Mouse (Mus musculus): ENCODE data around the gene Alg14. TPM values are rescaled to one million over a fixed set of nuclear protein-coding genes. Genes with fewer than 3 reads are reported as not detected.

Gene Alg14
- polyA plus RNA-seq, 1 experiment from 2014 or later, result 35.7 TPM

- no peaks in the 10 kb centered on the region for H3K27me3 ChIP-seq (ENCODE audit: control insufficient read depth, insufficient read depth, low read length)
- no peak for ATAC-seq (ENCODE audit: low FRiP score, low TSS enrichment)
Measured at GRCm38 (mm10) chr3:121285219-121285618, 6.4 kb upstream of the Alg14 start.

DNA sequence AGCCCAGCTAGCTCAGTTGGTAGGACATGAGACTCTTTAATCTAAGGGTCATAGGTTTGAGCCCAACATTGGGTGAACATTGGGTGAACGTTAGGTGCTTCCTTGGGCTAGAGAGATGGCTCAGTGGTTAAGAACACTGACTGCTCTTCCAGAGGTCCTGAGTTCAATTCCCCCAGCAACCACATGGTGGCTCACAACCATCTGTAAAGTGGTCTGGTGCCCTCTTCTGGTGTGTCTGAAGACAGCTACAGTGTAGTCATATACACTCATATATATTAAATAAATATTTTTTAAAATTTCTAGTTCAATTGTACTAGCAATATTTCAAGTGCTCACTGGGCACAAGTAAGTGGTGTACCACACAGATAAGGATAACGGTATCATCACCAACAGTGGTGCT is 4.4 kb upstream of the Alg14 start:
- peak; percentile 40 for TF ChIP-seq CTCF (IDR thresholded peaks at IDR 0.05; ENCODE audit: low read depth)
- TF ChIP-seq EP300 (optimal IDR thresholded peaks at IDR 0.05), result no peak
- ATAC-seq (ENCODE audit: low FRiP score, low TSS enrichment) (no peak), DNase-seq (ENCODE audit: low spot score) (no peak)
- Histone ChIP-seq H3K4me1 (replicated peaks; ENCODE audit: control insufficient read depth, insufficient read depth) (0 out of 2 replicates have a peak, but pooled peaks cover 3% of the 10 kb centered on the region), H3K4me3 (ENCODE audit: low read depth, low read length) (no peak overlapping the region), H3K27me3 (ENCODE audit: control insufficient read depth, insufficient read depth, low read length) (no peaks in the 10 kb centered on the region), H3K36me3 (ENCODE audit: control insufficient read depth, insufficient read depth, low read length) (no peaks in the 10 kb centered on the region), H3K9me3 (ENCODE audit: control insufficient read depth, low read length) (no peaks in the 10 kb centered on the region), H3K9ac (ENCODE audit: low read length) (no peak overlapping the region), H3K27ac (replicated peaks) (no peak overlapping the region), H3K4me2 (replicated peaks; ENCODE audit: low read depth) (no peak overlapping the region)
- WGBS, result 95% methylated on average over 2 of the region's 2 CpGs

More at GRCm38 (mm10) chr3:121285219-121285618, 6.4 kb upstream of the Alg14 start:
- 87% methylated on average over 6 of the region's 6 CpGs for WGBS
- H3K4me2 ChIP-seq (replicated peaks; ENCODE audit: low read depth), result no peak overlapping the region
- no peaks in the 10 kb centered on the region for H3K36me3 ChIP-seq (ENCODE audit: control insufficient read depth, insufficient read depth, low read length)
- H3K4me3 ChIP-seq (ENCODE audit: low read depth, low read length), result no peak overlapping the region
- H3K9me3 ChIP-seq (ENCODE audit: control insufficient read depth, low read length), result no peaks in the 10 kb centered on the region
- no peak for DNase-seq (ENCODE audit: low spot score)
- no peak overlapping the region for H3K27ac ChIP-seq (replicated peaks)
- no peak overlapping the region for H3K9ac ChIP-seq (ENCODE audit: low read length)
- no peaks in the 10 kb centered on the region for H3K4me1 ChIP-seq (replicated peaks; ENCODE audit: control insufficient read depth, insufficient read depth)
- TF ChIP-seq CTCF (IDR thresholded peaks at IDR 0.05; ENCODE audit: low read depth) (no peak), EP300 (optimal IDR thresholded peaks at IDR 0.05) (no peak)

GRCm38 (mm10) chr3:121290681-121291080 is 892 bp upstream of the Alg14 start:
- no peaks in the 10 kb centered on the region for H3K36me3 ChIP-seq (ENCODE audit: control insufficient read depth, insufficient read depth, low read length)
- H3K27ac ChIP-seq (replicated peaks), result peak overlapping the region; percentile 93
- peak overlapping the region; percentile 69 for H3K9ac ChIP-seq (ENCODE audit: low read length)
- 58% methylated on average over 8 of the region's 8 CpGs for WGBS
- H3K4me2 ChIP-seq (replicated peaks; ENCODE audit: low read depth), result peak overlapping the region; percentile 72
- no peaks in the 10 kb centered on the region for H3K27me3 ChIP-seq (ENCODE audit: control insufficient read depth, insufficient read depth, low read length)
- peak; percentile 48 for DNase-seq (ENCODE audit: low spot score)
- no peaks in the 10 kb centered on the region for H3K9me3 ChIP-seq (ENCODE audit: control insufficient read depth, low read length)
- no peak for ATAC-seq (ENCODE audit: low FRiP score, low TSS enrichment)
- no peak for TF ChIP-seq CTCF (IDR thresholded peaks at IDR 0.05; ENCODE audit: low read depth)
- no peak for TF ChIP-seq EP300 (optimal IDR thresholded peaks at IDR 0.05)
- 0 out of 2 replicates have a peak, but pooled peaks cover 3% of the 10 kb centered on the region for H3K4me1 ChIP-seq (replicated peaks; ENCODE audit: control insufficient read depth, insufficient read depth)
- H3K4me3 ChIP-seq (ENCODE audit: low read depth, low read length), result peak overlapping the region; percentile 66

DNA sequence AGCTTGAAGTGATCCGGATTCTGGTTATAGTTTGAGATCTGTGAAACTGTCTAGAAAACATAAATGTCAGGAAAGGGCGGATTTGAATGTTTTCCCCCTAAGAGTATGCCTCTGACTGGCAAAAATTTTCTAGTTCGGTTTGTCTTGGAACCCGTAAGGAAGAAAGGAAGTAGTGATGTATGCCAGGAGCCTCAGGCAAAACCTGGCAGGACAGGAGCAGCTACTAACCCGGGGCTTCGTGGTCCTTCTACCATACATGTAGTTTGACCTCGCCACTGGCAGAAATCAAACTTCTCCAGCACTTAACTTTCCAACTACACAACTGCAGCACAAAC is 381 bp upstream of the Alg14 start:
- peak overlapping the region; percentile 69 for H3K9ac ChIP-seq (ENCODE audit: low read length)
- no peak for DNase-seq (ENCODE audit: low spot score)
- 5% methylated on average over 7 of the region's 7 CpGs for WGBS
- 0 out of 2 replicates have a peak, but pooled peaks cover 3% of the 10 kb centered on the region for H3K4me1 ChIP-seq (replicated peaks; ENCODE audit: control insufficient read depth, insufficient read depth)
- TF ChIP-seq EP300 (optimal IDR thresholded peaks at IDR 0.05) (peak; percentile 10), CTCF (IDR thresholded peaks at IDR 0.05; ENCODE audit: low read depth) (no peak)
- no peaks in the 10 kb centered on the region for H3K27me3 ChIP-seq (ENCODE audit: control insufficient read depth, insufficient read depth, low read length)
- no peaks in the 10 kb centered on the region for H3K36me3 ChIP-seq (ENCODE audit: control insufficient read depth, insufficient read depth, low read length)
- ATAC-seq (ENCODE audit: low FRiP score, low TSS enrichment), result no peak; the same call in 1 of the 2 replicates
- no peaks in the 10 kb centered on the region for H3K9me3 ChIP-seq (ENCODE audit: control insufficient read depth, low read length)
- H3K4me3 ChIP-seq (ENCODE audit: low read depth, low read length), result peak overlapping the region; percentile 66
- peak overlapping the region; percentile 93 for H3K27ac ChIP-seq (replicated peaks)
- H3K4me2 ChIP-seq (replicated peaks; ENCODE audit: low read depth), result peak overlapping the region; percentile 72

- Histone ChIP-seq H3K36me3 (ENCODE audit: control insufficient read depth, insufficient read depth, low read length) (no peaks in the 10 kb centered on the region), H3K9ac (ENCODE audit: low read length) (no peak overlapping the region), H3K4me2 (replicated peaks; ENCODE audit: low read depth) (no peak overlapping the region), H3K9me3 (ENCODE audit: control insufficient read depth, low read length) (no peaks in the 10 kb centered on the region), H3K4me3 (ENCODE audit: low read depth, low read length) (no peak overlapping the region), H3K27me3 (ENCODE audit: control insufficient read depth, insufficient read depth, low read length) (no peaks in the 10 kb centered on the region), H3K27ac (replicated peaks) (no peak overlapping the region), H3K4me1 (replicated peaks; ENCODE audit: control insufficient read depth, insufficient read depth) (0 out of 2 replicates have a peak, but pooled peaks cover 3% of the 10 kb centered on the region)
- TF ChIP-seq EP300 (optimal IDR thresholded peaks at IDR 0.05) (no peak), CTCF (IDR thresholded peaks at IDR 0.05; ENCODE audit: low read depth) (peak; percentile 58)
- ATAC-seq (ENCODE audit: low FRiP score, low TSS enrichment) (no peak), DNase-seq (ENCODE audit: low spot score) (no peak)
- 79% methylated on average over 2 of the region's 2 CpGs for WGBS
Measured at GRCm38 (mm10) chr3:121294200-121294599, 2.6 kb downstream of the Alg14 start.

- no peaks in the 10 kb centered on the region; the same call in 1 of the 2 replicates for H3K36me3 ChIP-seq (ENCODE audit: control insufficient read depth, insufficient read depth, low read length)
- no peaks in the 10 kb centered on the region for H3K27me3 ChIP-seq (ENCODE audit: control insufficient read depth, insufficient read depth, low read length)
- no peak overlapping the region for H3K9ac ChIP-seq (ENCODE audit: low read length)
- no peaks in the 10 kb centered on the region for H3K4me1 ChIP-seq (replicated peaks; ENCODE audit: control insufficient read depth, insufficient read depth)
- no peak overlapping the region for H3K4me3 ChIP-seq (ENCODE audit: low read depth, low read length)
- WGBS, result 88% methylated on average over 7 of the region's 7 CpGs
- no peak overlapping the region for H3K4me2 ChIP-seq (replicated peaks; ENCODE audit: low read depth)
- DNase-seq (ENCODE audit: low spot score) (no peak), ATAC-seq (ENCODE audit: low FRiP score, low TSS enrichment) (peak; percentile 38; the same call in 1 of the 2 replicates)
- no peak overlapping the region for H3K27ac ChIP-seq (replicated peaks)
- TF ChIP-seq EP300 (optimal IDR thresholded peaks at IDR 0.05), result no peak
- peak; percentile 60 for TF ChIP-seq CTCF (IDR thresholded peaks at IDR 0.05; ENCODE audit: low read depth)
- no peaks in the 10 kb centered on the region for H3K9me3 ChIP-seq (ENCODE audit: control insufficient read depth, low read length)
Measured at GRCm38 (mm10) chr3:121306641-121307040, 15.1 kb downstream of the Alg14 start.

All from stomach, postnatal 0 days (tissue).